Mouse (Mus musculus): ENCODE data around the gene Fam171a1. TPM values are rescaled to one million over a fixed set of nuclear protein-coding genes. Genes with fewer than 3 reads are reported as not detected.
A peak's percentile ranks its signal among the peaks of the same experiment; 100 is the strongest.
"Not testable (repeated sequence)": the region's sequence is repeated elsewhere in the genome, so short reads cannot be mapped to it uniquely, and the experiment has no call there.

Fam171a1 gene
- total and polyA plus RNA-seq, 2 experiments from 2014 or later, result 32.1 to 53.5 TPM

GRCm38 (mm10) chr2:3206975-3207642, 93.1 kb downstream of the Fam171a1 start:
- H3K9me3 ChIP-seq (ENCODE audit: low read length), result no peaks in the 10 kb centered on the region
- H3K4me1 ChIP-seq (ENCODE audit: insufficient read depth), result no peaks in the 10 kb centered on the region
- H3K4me2 ChIP-seq (ENCODE audit: low read depth), result no peak overlapping the region
- H3K9ac ChIP-seq, result no peak overlapping the region
- no peaks in the 10 kb centered on the region for H3K27me3 ChIP-seq (ENCODE audit: insufficient read depth, low read length)
- no peak overlapping the region for H3K27ac ChIP-seq (ENCODE audit: low read depth, low read length)
- 84% methylated on average over 9 of the region's 9 CpGs for WGBS
- DNase-seq (no peak), ATAC-seq (no peak)
- no peak for TF ChIP-seq CTCF (IDR thresholded peaks at IDR 0.05; ENCODE audit: low read depth)
- no peak overlapping the region for H3K4me3 ChIP-seq (ENCODE audit: low read depth, low read length)
- H3K36me3 ChIP-seq (ENCODE audit: insufficient read depth), result 0 out of 2 replicates have a peak, but pooled peaks cover 13% of the 10 kb centered on the region

- DNase-seq (no peak), ATAC-seq (no peak)
- H3K27ac ChIP-seq (ENCODE audit: low read depth, low read length), result no peak overlapping the region
- H3K9me3 ChIP-seq (ENCODE audit: low read length), result no peaks in the 10 kb centered on the region
- H3K36me3 ChIP-seq (ENCODE audit: insufficient read depth), result 0 out of 2 replicates have a peak, but pooled peaks cover 2% of the 10 kb centered on the region
- no peaks in the 10 kb centered on the region for H3K27me3 ChIP-seq (ENCODE audit: insufficient read depth, low read length)
- H3K4me3 ChIP-seq (ENCODE audit: low read depth, low read length), result no peak overlapping the region
- no peak for TF ChIP-seq CTCF (IDR thresholded peaks at IDR 0.05; ENCODE audit: low read depth)
- 88% methylated on average over 3 of the region's 3 CpGs for WGBS
- H3K4me1 ChIP-seq (ENCODE audit: insufficient read depth), result no peaks in the 10 kb centered on the region
- H3K4me2 ChIP-seq (ENCODE audit: low read depth), result no peak overlapping the region
- H3K9ac ChIP-seq, result no peak overlapping the region
Measured at GRCm38 (mm10) chr2:3215480-3215879, 101.5 kb downstream of the Fam171a1 start.

GRCm38 (mm10) chr2:3216617-3217016, 102.6 kb downstream of the Fam171a1 start:
- 68% methylated on average over 10 of the region's 10 CpGs for WGBS
- Histone ChIP-seq H3K4me3 (ENCODE audit: low read depth, low read length) (no peak overlapping the region), H3K27ac (ENCODE audit: low read depth, low read length) (no peak overlapping the region), H3K9ac (no peak overlapping the region), H3K36me3 (ENCODE audit: insufficient read depth) (peaks cover 6% of the 10 kb centered on the region; the same call in 1 of the 2 replicates), H3K4me2 (ENCODE audit: low read depth) (no peak overlapping the region), H3K4me1 (ENCODE audit: insufficient read depth) (no peaks in the 10 kb centered on the region), H3K27me3 (ENCODE audit: insufficient read depth, low read length) (no peaks in the 10 kb centered on the region), H3K9me3 (ENCODE audit: low read length) (no peaks in the 10 kb centered on the region)
- no peak for ATAC-seq
- no peak for DNase-seq
- no peak for TF ChIP-seq CTCF (IDR thresholded peaks at IDR 0.05; ENCODE audit: low read depth)

GRCm38 (mm10) chr2:3217577-3217976, 103.6 kb downstream of the Fam171a1 start:
- not testable (repeated sequence) for H3K36me3 ChIP-seq (ENCODE audit: insufficient read depth); DNase-seq; H3K4me2 ChIP-seq (ENCODE audit: low read depth); H3K27ac ChIP-seq (ENCODE audit: low read depth, low read length); ATAC-seq; H3K4me1 ChIP-seq (ENCODE audit: insufficient read depth); H3K27me3 ChIP-seq (ENCODE audit: insufficient read depth, low read length); H3K9ac ChIP-seq; H3K4me3 ChIP-seq (ENCODE audit: low read depth, low read length); H3K9me3 ChIP-seq (ENCODE audit: low read length)
- 97% methylated on average over 3 of the region's 3 CpGs for WGBS

- ATAC-seq, result no peak
- H3K36me3 ChIP-seq (ENCODE audit: insufficient read depth), result peaks cover 6% of the 10 kb centered on the region; the same call in 1 of the 2 replicates
- 63% methylated on average over 6 of the region's 6 CpGs for WGBS
- no peak overlapping the region for H3K27ac ChIP-seq (ENCODE audit: low read depth, low read length)
- no peak overlapping the region for H3K9ac ChIP-seq
- no peak for DNase-seq
- no peaks in the 10 kb centered on the region for H3K9me3 ChIP-seq (ENCODE audit: low read length)
- no peak overlapping the region for H3K4me2 ChIP-seq (ENCODE audit: low read depth)
- no peak overlapping the region for H3K4me3 ChIP-seq (ENCODE audit: low read depth, low read length)
- H3K4me1 ChIP-seq (ENCODE audit: insufficient read depth), result no peaks in the 10 kb centered on the region
- TF ChIP-seq CTCF (IDR thresholded peaks at IDR 0.05; ENCODE audit: low read depth), result no peak
- H3K27me3 ChIP-seq (ENCODE audit: insufficient read depth, low read length), result no peaks in the 10 kb centered on the region
Measured at GRCm38 (mm10) chr2:3218225-3218624, 104.2 kb downstream of the Fam171a1 start.

- DNase-seq (peak; percentile 17), ATAC-seq (peak; percentile 66)
- Histone ChIP-seq H3K27ac (ENCODE audit: low read depth, low read length) (no peak overlapping the region), H3K4me2 (ENCODE audit: low read depth) (no peak overlapping the region), H3K4me3 (ENCODE audit: low read depth, low read length) (no peak overlapping the region), H3K36me3 (ENCODE audit: insufficient read depth) (peaks cover 22% of the 10 kb centered on the region), H3K9ac (no peak overlapping the region), H3K4me1 (ENCODE audit: insufficient read depth) (no peaks in the 10 kb centered on the region), H3K9me3 (ENCODE audit: low read length) (no peaks in the 10 kb centered on the region), H3K27me3 (ENCODE audit: insufficient read depth, low read length) (no peaks in the 10 kb centered on the region)
- TF ChIP-seq CTCF (IDR thresholded peaks at IDR 0.05; ENCODE audit: low read depth), result peak; percentile 47
- WGBS, result 76% methylated on average over 4 of the region's 4 CpGs
Measured at GRCm38 (mm10) chr2:3228475-3228874, 114.5 kb downstream of the Fam171a1 start.

- Histone ChIP-seq H3K36me3 (ENCODE audit: insufficient read depth) (peaks cover 22% of the 10 kb centered on the region), H3K9me3 (ENCODE audit: low read length) (no peaks in the 10 kb centered on the region), H3K4me3 (ENCODE audit: low read depth, low read length) (no peak overlapping the region), H3K4me1 (ENCODE audit: insufficient read depth) (no peaks in the 10 kb centered on the region), H3K9ac (no peak overlapping the region), H3K27me3 (ENCODE audit: insufficient read depth, low read length) (no peaks in the 10 kb centered on the region), H3K4me2 (ENCODE audit: low read depth) (no peak overlapping the region), H3K27ac (ENCODE audit: low read depth, low read length) (no peak overlapping the region)
- ATAC-seq (peak; percentile 56), DNase-seq (peak; percentile 50)
- peak; percentile 79 for TF ChIP-seq CTCF (IDR thresholded peaks at IDR 0.05; ENCODE audit: low read depth)
- 18% methylated on average over 2 of the region's 2 CpGs for WGBS
Measured at GRCm38 (mm10) chr2:3229060-3229459, 115.0 kb downstream of the Fam171a1 start.

Data from forebrain, postnatal 0 days (tissue).